Mouse (Mus musculus): ENCODE results near the gene Cdh4. TPM values are rescaled to one million over a fixed set of nuclear protein-coding genes. Genes with fewer than 3 reads are reported as not detected.

Gene Cdh4
- polyA plus RNA-seq, 1 experiment from 2014 or later = 0.28 TPM

- Histone ChIP-seq H3K4me1 (replicated peaks) (no peaks in the 10 kb centered on the region), H3K4me3 (replicated peaks) (no peak overlapping the region), H3K27ac (no peak overlapping the region), H3K36me3 (no peaks in the 10 kb centered on the region), H3K4me2 (no peak overlapping the region), H3K27me3 (no peaks in the 10 kb centered on the region), H3K9me3 (replicated peaks) (no peaks in the 10 kb centered on the region), H3K9ac (no peak overlapping the region)
- DNase-seq (no peak), ATAC-seq (ENCODE audit: low read depth) (no peak)
- whole genome bisulfite sequencing (ENCODE audit: insufficient replicate concordance) = 65% methylated on average over 5 of the region's 5 CpGs
Measured at GRCm38 (mm10) chr2:179521444-179521843, 79.2 kb downstream of the Cdh4 start.

DNA sequence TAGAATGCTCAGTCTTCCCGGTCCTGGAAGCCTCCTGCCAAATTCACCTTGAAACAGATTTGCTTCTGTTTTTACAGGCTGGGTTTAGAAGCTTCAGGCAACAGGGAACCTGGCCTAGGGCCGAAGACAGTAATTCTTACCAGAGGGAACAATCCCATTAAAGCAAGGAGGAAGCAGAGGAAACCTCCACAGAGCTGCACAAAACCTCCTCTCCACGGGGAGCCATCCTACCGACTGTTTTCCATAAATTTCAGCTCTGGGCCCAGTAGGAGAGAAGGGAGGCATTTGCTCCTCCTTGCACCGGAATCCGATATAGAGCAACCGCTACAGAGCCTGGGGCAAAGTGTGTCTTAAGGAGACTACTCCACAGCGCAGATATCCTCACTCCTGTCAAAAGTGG, 79.9 kb downstream of the Cdh4 start:
- Histone ChIP-seq H3K4me3 (replicated peaks) (no peak overlapping the region), H3K9me3 (replicated peaks) (no peaks in the 10 kb centered on the region), H3K9ac (no peak overlapping the region), H3K4me2 (no peak overlapping the region), H3K27me3 (no peaks in the 10 kb centered on the region), H3K4me1 (replicated peaks) (no peaks in the 10 kb centered on the region), H3K27ac (no peak overlapping the region), H3K36me3 (no peaks in the 10 kb centered on the region)
- no peak for DNase-seq
- ATAC-seq (ENCODE audit: low read depth) = no peak
- WGBS (ENCODE audit: insufficient replicate concordance) = 45% methylated on average over 8 of the region's 8 CpGs

DNA sequence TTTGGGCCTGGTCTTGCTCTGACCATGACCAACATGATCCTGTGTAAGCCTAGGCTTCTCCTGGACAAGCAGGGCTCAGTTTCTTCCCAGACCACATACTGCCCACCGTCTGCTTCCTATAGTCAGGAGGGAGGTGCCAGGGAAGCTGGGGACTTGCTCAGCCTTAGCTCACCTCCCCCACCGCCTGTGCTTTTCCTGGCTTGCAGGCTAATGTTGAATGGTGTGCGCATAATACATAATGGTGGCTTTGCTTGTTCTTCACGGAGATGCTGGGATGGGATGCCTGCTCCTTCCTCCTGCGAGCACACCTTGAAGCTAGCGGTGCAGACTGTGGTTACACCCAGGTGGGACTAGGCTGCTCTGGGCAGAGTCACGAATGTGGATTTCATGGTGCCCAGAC, 84.7 kb downstream of the Cdh4 start:
- H3K36me3 ChIP-seq = no peaks in the 10 kb centered on the region
- H3K27me3 ChIP-seq = no peaks in the 10 kb centered on the region
- no peaks in the 10 kb centered on the region; the same call in 1 of the 2 replicates for H3K9me3 ChIP-seq (replicated peaks)
- ATAC-seq (ENCODE audit: low read depth) = no peak
- H3K4me2 ChIP-seq = no peak overlapping the region
- H3K27ac ChIP-seq = no peak overlapping the region
- H3K9ac ChIP-seq = no peak overlapping the region
- 57% methylated on average over 7 of the region's 7 CpGs for WGBS (ENCODE audit: insufficient replicate concordance)
- no peaks in the 10 kb centered on the region for H3K4me1 ChIP-seq (replicated peaks)
- H3K4me3 ChIP-seq (replicated peaks) = no peak overlapping the region
- DNase-seq = no peak

DNA sequence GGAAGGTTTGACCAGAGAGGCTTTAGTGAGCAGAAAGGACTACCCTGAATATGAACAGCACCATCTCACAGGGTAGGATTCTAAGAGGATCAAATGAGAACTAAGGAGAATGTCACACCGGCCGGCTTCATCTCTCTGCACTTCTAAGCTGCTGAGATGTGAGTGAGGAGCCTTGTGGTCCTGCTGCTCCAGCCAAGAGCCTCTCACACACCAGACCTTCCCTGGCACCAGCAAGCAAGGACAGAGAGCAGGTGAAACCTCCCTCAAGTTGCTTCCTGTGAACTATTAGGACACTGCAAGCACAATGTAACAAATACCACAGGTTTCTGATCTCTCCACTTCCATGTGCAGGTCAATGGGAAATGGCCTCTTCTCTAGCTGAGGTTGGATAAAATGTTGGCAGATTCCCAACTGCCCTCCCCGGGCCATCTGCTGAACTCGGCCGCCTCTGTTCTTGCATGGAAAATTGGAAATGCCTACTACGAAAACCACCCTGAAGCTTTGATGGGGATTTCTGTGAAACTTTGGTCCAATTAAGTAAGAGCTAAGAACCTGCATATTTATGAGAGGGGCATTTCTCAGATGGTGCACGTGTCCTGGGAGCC, 88.3 kb downstream of the Cdh4 start:
- H3K9me3 ChIP-seq (replicated peaks) = no peaks in the 10 kb centered on the region; the same call in 1 of the 2 replicates
- H3K36me3 ChIP-seq = no peaks in the 10 kb centered on the region
- no peak overlapping the region for H3K4me3 ChIP-seq (replicated peaks)
- ATAC-seq (ENCODE audit: low read depth) (no peak), DNase-seq (no peak)
- H3K4me1 ChIP-seq (replicated peaks) = no peaks in the 10 kb centered on the region
- no peak overlapping the region for H3K9ac ChIP-seq
- WGBS (ENCODE audit: insufficient replicate concordance) = 69% methylated on average over 7 of the region's 7 CpGs
- no peak overlapping the region for H3K4me2 ChIP-seq
- no peaks in the 10 kb centered on the region for H3K27me3 ChIP-seq
- no peak overlapping the region for H3K27ac ChIP-seq

DNA sequence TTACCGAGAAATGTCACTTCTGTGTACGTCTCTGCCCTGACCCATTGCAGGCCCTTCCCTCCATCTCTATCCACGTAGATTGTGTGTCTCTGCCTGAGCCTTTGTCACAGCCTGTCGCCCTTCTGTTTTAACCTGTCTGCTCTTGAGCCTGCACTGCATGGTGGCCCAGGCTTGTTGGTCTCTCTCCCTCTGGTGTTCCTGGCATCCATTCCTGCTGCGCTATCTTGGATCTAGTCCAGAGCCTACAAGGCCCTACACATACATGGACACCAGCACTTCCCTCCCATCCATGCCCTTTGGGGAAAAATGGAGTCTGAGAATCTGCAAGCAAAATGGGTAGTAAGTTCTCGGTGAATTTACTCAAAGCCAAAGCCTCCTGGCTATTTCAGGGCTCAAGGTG, 91.0 kb downstream of the Cdh4 start:
- 68% methylated on average over 6 of the region's 6 CpGs for WGBS (ENCODE audit: insufficient replicate concordance)
- ATAC-seq (ENCODE audit: low read depth) = no peak

DNA sequence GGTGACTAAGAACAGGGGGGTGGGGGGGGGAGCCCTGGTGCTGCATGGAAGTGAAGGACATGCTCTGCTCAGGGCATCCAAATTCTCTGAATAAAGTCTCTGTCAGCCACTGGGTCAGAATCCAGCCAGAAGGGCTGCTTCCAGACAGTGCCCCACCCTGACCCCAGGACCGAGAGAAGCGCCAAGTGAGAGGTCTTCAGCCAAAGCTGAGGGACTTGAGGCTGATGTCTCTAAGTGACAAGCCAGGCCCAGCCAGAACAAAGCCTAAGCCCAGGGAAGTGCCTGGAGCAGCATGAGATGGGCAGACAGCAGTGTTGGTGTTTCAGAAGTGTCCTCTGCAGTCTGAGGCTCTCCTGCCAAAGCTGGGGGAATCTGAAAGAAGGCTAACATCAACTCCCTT, 91.7 kb downstream of the Cdh4 start:
- Histone ChIP-seq H3K27ac (no peak overlapping the region), H3K9me3 (replicated peaks) (no peaks in the 10 kb centered on the region), H3K9ac (no peak overlapping the region), H3K4me2 (no peak overlapping the region), H3K27me3 (no peaks in the 10 kb centered on the region), H3K4me3 (replicated peaks) (no peak overlapping the region), H3K36me3 (no peaks in the 10 kb centered on the region), H3K4me1 (replicated peaks) (no peaks in the 10 kb centered on the region)
- 75% methylated on average over 2 of the region's 2 CpGs for WGBS (ENCODE audit: insufficient replicate concordance)
- DNase-seq = no peak
- ATAC-seq (ENCODE audit: low read depth) = no peak

More for the DNA sequence above, 91.0 kb downstream of the Cdh4 start:
- no peak for DNase-seq
- H3K27me3 ChIP-seq = no peaks in the 10 kb centered on the region
- H3K4me1 ChIP-seq (replicated peaks) = no peaks in the 10 kb centered on the region
- H3K27ac ChIP-seq = no peak overlapping the region
- H3K9me3 ChIP-seq (replicated peaks) = no peaks in the 10 kb centered on the region; the same call in 1 of the 2 replicates
- H3K4me2 ChIP-seq = no peak overlapping the region
- H3K4me3 ChIP-seq (replicated peaks) = no peak overlapping the region
- no peaks in the 10 kb centered on the region for H3K36me3 ChIP-seq
- no peak overlapping the region for H3K9ac ChIP-seq

DNA sequence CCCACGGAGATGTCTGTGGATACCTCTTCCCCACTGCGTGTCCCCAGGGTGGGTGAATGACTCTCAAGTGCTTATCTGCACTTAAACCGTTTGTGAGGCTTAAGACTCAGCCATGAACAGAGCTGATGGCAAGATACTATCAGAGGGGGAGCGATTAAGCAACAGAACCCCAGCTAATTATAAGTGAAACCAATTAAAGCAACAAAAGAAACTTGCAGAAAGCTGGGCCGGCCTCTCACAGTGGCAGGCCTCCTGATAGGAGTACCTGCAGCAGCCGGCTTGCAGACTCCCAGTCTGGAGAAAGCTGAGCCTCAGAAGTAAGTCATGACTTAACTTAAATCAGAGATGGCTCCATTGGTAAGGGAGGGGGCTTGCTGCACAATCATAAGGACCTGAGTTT, 93.0 kb downstream of the Cdh4 start:
- Histone ChIP-seq H3K4me2 (no peak overlapping the region), H3K4me1 (replicated peaks) (no peaks in the 10 kb centered on the region), H3K36me3 (no peaks in the 10 kb centered on the region), H3K27ac (no peak overlapping the region), H3K27me3 (no peaks in the 10 kb centered on the region), H3K4me3 (replicated peaks) (no peak overlapping the region), H3K9me3 (replicated peaks) (no peaks in the 10 kb centered on the region), H3K9ac (no peak overlapping the region)
- 19% methylated on average over 6 of the region's 6 CpGs for WGBS (ENCODE audit: insufficient replicate concordance)
- DNase-seq = no peak
- no peak for ATAC-seq (ENCODE audit: low read depth)

GRCm38 (mm10) chr2:179536762-179537161, 94.5 kb downstream of the Cdh4 start:
- no peak for DNase-seq
- Histone ChIP-seq H3K36me3 (no peaks in the 10 kb centered on the region), H3K4me2 (no peak overlapping the region), H3K9ac (no peak overlapping the region), H3K27me3 (no peaks in the 10 kb centered on the region), H3K4me3 (replicated peaks) (no peak overlapping the region), H3K9me3 (replicated peaks) (0 out of 2 replicates have a peak, but pooled peaks cover 8% of the 10 kb centered on the region), H3K27ac (no peak overlapping the region), H3K4me1 (replicated peaks) (no peaks in the 10 kb centered on the region)
- no peak for ATAC-seq (ENCODE audit: low read depth)
- WGBS (ENCODE audit: insufficient replicate concordance) = 17% methylated on average over 2 of the region's 2 CpGs

DNA sequence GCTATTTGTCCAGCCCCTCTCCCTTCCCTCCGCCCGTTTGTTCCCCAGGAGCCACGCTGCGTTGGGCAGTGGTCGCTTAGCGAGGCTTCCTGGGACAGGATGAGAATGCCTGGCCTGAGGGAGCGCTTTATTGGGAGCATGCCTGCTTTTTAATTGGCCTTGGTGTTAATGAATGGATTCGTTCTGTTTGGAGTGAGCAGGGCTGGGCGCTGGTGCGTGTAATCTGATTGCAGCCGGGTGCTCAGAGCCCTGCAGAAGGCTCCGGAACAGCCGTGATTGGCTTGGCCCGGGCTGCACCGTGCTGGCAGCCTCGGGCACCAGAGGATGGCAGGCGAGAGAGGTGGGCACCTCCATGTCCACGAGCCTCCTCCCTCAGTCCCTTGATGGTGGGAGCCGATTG, 95.2 kb downstream of the Cdh4 start:
- Histone ChIP-seq H3K4me2 (no peak overlapping the region), H3K4me3 (replicated peaks) (no peak overlapping the region)
- no peak for DNase-seq

GRCm38 (mm10) chr2:179537800-179538450, 95.7 kb downstream of the Cdh4 start:
- H3K27ac ChIP-seq = no peak overlapping the region
- H3K4me3 ChIP-seq (replicated peaks) = no peak overlapping the region
- ATAC-seq (ENCODE audit: low read depth) (no peak), DNase-seq (no peak)
- H3K9ac ChIP-seq = no peak overlapping the region
- 0 out of 2 replicates have a peak, but pooled peaks cover 8% of the 10 kb centered on the region for H3K9me3 ChIP-seq (replicated peaks)
- WGBS (ENCODE audit: insufficient replicate concordance) = 49% methylated on average over 3 of the region's 3 CpGs
- no peak overlapping the region for H3K4me2 ChIP-seq
- no peaks in the 10 kb centered on the region for H3K36me3 ChIP-seq
- H3K4me1 ChIP-seq (replicated peaks) = no peaks in the 10 kb centered on the region
- H3K27me3 ChIP-seq = no peaks in the 10 kb centered on the region

More for the DNA sequence above, 95.2 kb downstream of the Cdh4 start:
- Histone ChIP-seq H3K9ac (no peak overlapping the region), H3K27me3 (no peaks in the 10 kb centered on the region), H3K36me3 (no peaks in the 10 kb centered on the region), H3K27ac (no peak overlapping the region), H3K4me1 (replicated peaks) (no peaks in the 10 kb centered on the region), H3K9me3 (replicated peaks) (0 out of 2 replicates have a peak, but pooled peaks cover 8% of the 10 kb centered on the region)
- WGBS (ENCODE audit: insufficient replicate concordance) = 18% methylated on average over 19 of the region's 19 CpGs
- no peak for ATAC-seq (ENCODE audit: low read depth)

DNA sequence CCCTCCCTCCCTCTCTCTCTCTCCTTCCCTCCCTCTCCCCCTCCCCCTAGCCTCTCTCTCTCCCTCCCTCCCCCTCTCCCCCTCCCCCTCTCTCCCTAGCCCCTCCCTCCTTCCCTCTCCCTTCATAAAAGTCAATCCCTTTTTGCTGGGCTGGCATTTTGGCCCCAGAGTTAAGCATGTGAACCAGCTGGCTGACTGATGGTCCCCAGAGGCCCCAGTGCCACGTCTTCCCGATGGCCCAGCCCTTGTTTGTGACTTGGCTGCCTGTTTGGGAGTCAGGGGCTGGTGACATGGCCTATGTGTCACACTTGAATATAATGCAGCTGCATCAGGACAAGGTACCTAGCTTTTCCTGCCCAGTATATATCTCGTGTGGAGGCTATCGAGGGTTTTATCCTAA, 96.3 kb downstream of the Cdh4 start:
- no peaks in the 10 kb centered on the region for H3K36me3 ChIP-seq
- no peak for DNase-seq
- H3K4me3 ChIP-seq (replicated peaks) = no peak overlapping the region
- H3K9me3 ChIP-seq (replicated peaks) = 0 out of 2 replicates have a peak, but pooled peaks cover 12% of the 10 kb centered on the region
- no peak overlapping the region for H3K27ac ChIP-seq
- no peak for ATAC-seq (ENCODE audit: low read depth)
- WGBS (ENCODE audit: insufficient replicate concordance) = 48% methylated on average over 4 of the region's 4 CpGs
- no peak overlapping the region for H3K4me2 ChIP-seq
- no peak overlapping the region for H3K9ac ChIP-seq
- no peaks in the 10 kb centered on the region for H3K4me1 ChIP-seq (replicated peaks)
- H3K27me3 ChIP-seq = no peaks in the 10 kb centered on the region

All from liver, embryonic 13.5 days (tissue).